Mouse (Mus musculus) MEL (cell line): ENCODE measurements around the gene Map3k21.

Experiments
- CTCF ChIP-seq, 3 experiments: IDR thresholded peaks in 2 of 3; conservative IDR thresholded peaks in 1 of 3; 2 replicates each; pipeline ENCODE4 v1.5.1; 2011 to 2012; ENCODE audit warnings: low read length in 3 of 3, low read depth in 2 of 3, mild to moderate bottlenecking in 2 of 3, improper control_type of control experiment in 1 of 3, inconsistent platforms in 1 of 3, mixed read lengths in 1 of 3, moderate library complexity in 1 of 3; ENCODE audit not compliant: control insufficient read depth in 1 of 3, insufficient read depth in 1 of 3, poor library complexity in 1 of 3, severe bottlenecking in 1 of 3
- EP300 ChIP-seq, 2 experiments: IDR thresholded peaks; 2 replicates each; pipeline ENCODE4 v1.6.1; 2011; ENCODE audit warnings: improper control_type of control experiment in 2 of 2, low read length in 2 of 2, low read depth in 1 of 2, mild to moderate bottlenecking in 1 of 2
- POLR2A ChIP-seq, 2 experiments: IDR thresholded peaks; 2 replicates each; pipeline ENCODE4 v1.6.1; 2011 to 2012; ENCODE audit warnings: low read length in 2 of 2, mild to moderate bottlenecking in 2 of 2, control low read depth in 1 of 2, improper control_type of control experiment in 1 of 2, low read depth in 1 of 2, moderate library complexity in 1 of 2; ENCODE audit not compliant: control insufficient read depth in 1 of 2, insufficient read depth in 1 of 2, poor library complexity in 1 of 2

GRCm38 (mm10) chr8:125870179-125870702 is 40.0 kb upstream of the Map3k21 start:
- TF ChIP-seq CTCF (IDR thresholded peaks at IDR 0.05 in 2 of 3, conservative IDR thresholded peaks at IDR 0.05 in 1 of 3; ENCODE audit: control insufficient read depth in 1 of 3, insufficient read depth in 1 of 3, low read depth in 2 of 3, low read length in 3 of 3, poor library complexity in 1 of 3, severe bottlenecking in 1 of 3) (no peak), EP300 (IDR thresholded peaks at IDR 0.05; ENCODE audit: low read depth in 1 of 2, low read length in 2 of 2) (no peak), POLR2A (IDR thresholded peaks at IDR 0.05; ENCODE audit: control insufficient read depth in 1 of 2, insufficient read depth in 1 of 2, low read depth in 1 of 2, low read length in 2 of 2, poor library complexity in 1 of 2) (no peak)
